Mouse (Mus musculus) heart, postnatal 0 days (tissue): ENCODE measurements at regions not wholly inside any gene's neighbourhood (a gene's known extent, or its start where the extent isn't known, plus 50 kb on each side); places are given as distances from the start of the nearest gene placed in this dataset.
A peak's percentile ranks its signal among the peaks of the same experiment; 100 is the strongest.

ENCODE experiments used
- ATAC-seq: fragments of 200-750 bp; cut with Nextera tagmentation; 2 replicates; pipeline ENCODE4 v1.8.0; 2017; ENCODE audit warnings: low read depth, moderate number of reproducible peaks, moderate library complexity; ENCODE audit not compliant: insufficient read depth
- DNase-seq: peaks from one replicate; pipeline ENCODE4 v3.0.0-alpha.2; 2016; ENCODE audit warnings: low spot score
- H3K27ac ChIP-seq: fragments of 300-500 bp; sonication (generic); 2 replicates; pipeline ENCODE4 v1.5.1; 2014; ENCODE audit warnings: low read depth, mild to moderate bottlenecking
- H3K27me3 ChIP-seq: fragments of 300-500 bp; sonication (generic); 2 replicates; pipeline ENCODE4 v1.6.1; 2014; ENCODE audit warnings: low read length, mixed read lengths; ENCODE audit not compliant: control insufficient read depth, insufficient read depth
- H3K36me3 ChIP-seq: fragments of 300-500 bp; sonication (generic); replicated peaks from 2 replicates; pipeline ENCODE4 v1.6.1; 2014; ENCODE audit warnings: low read length, mixed read lengths; ENCODE audit not compliant: control insufficient read depth, insufficient read depth
- H3K4me1 ChIP-seq: fragments of 300-500 bp; sonication (generic); 2 replicates; pipeline ENCODE4 v1.6.1; 2014; ENCODE audit warnings: antibody characterized with exemption; ENCODE audit not compliant: control insufficient read depth, insufficient read depth
- H3K4me2 ChIP-seq: fragments of 300-500 bp; sonication (generic); 2 replicates; pipeline ENCODE4 v1.6.1; 2014; ENCODE audit warnings: low read depth, mild to moderate bottlenecking, low read length, moderate library complexity
- H3K4me3 ChIP-seq: fragments of 300-500 bp; sonication (generic); 2 replicates; pipeline ENCODE4 v1.5.1; 2014; ENCODE audit warnings: low read depth, low read length
- H3K9ac ChIP-seq: fragments of 300-500 bp; sonication (generic); replicated peaks from 2 replicates; pipeline ENCODE4 v1.6.1; 2014; ENCODE audit warnings: low read depth, low read length, mixed read lengths
- H3K9me3 ChIP-seq: fragments of 300-500 bp; sonication (generic); replicated peaks from 2 replicates; pipeline ENCODE4 v1.6.1; 2016; ENCODE audit warnings: low read length; ENCODE audit not compliant: control insufficient read depth
- CTCF ChIP-seq: IDR thresholded peaks from 2 replicates; pipeline ENCODE4 v1.5.1; 2016; ENCODE audit warnings: antibody characterized with exemption, control low read depth, low read depth
- EP300 ChIP-seq: IDR thresholded peaks from 2 replicates; pipeline ENCODE4 v1.6.1; 2016; ENCODE audit warnings: antibody characterized with exemption, low read depth
- WGBS: fragments of 180-500 bp; shearing (Covaris S2); extraction: QIAGEN DNeasy Blood & Tissue Kit; methylation state at CpG from one replicate; pipeline ENCODE4 v1.1.7; 2014; 5-methylcytosine and 5-hydroxymethylcytosine counted together

DNA sequence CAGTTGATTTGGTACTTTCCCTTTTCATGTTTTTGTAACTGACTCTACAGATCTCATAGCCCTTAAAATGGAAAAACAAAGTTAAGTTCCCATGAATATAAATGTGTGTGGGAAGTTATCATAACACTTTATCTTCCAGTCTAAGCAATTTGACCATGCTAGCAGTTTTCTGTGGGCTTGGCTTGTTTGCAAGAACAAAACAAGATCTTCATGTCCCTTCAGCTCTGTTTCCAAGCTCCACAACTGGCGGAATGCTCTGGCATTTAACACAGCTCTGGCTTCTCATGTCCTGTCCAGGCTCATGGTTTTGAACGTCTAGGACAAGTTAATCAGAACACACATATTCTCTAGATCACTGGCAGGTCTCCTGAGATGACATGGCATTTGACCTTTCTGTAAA is 1411.1 kb upstream of the Flrt2 start:
- TF ChIP-seq CTCF = no peak
- no peak for TF ChIP-seq EP300
- ATAC-seq = no peak
- no peaks in the 10 kb centered on the region for H3K36me3 ChIP-seq

DNA sequence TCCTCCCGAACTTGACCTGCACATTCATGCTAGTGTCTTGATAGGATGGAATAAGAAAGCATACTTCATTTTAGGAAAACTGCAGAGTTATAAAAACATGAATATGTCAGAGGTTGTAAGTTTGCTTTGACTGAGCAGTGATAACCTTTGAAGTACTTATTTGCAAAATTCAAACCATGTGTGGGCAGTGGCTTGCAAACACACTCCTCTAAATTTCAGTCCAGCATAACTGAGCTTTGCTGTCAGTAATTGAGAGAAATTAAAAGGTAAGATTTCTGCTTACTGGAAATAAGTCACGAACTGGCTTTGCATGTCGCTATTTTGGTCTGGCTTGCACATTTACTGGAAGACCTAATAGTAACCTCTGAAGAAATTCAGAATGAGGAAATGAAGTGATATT is 1409.1 kb upstream of the Flrt2 start:
- no peak overlapping the region for H3K4me3 ChIP-seq
- H3K27me3 ChIP-seq = no peaks in the 10 kb centered on the region
- no peaks in the 10 kb centered on the region for H3K9me3 ChIP-seq
- no peak for ATAC-seq
- no peak for TF ChIP-seq EP300
- TF ChIP-seq CTCF = no peak
- no peak overlapping the region for H3K4me2 ChIP-seq
- no peaks in the 10 kb centered on the region for H3K4me1 ChIP-seq
- no peak overlapping the region for H3K9ac ChIP-seq
- DNase-seq = no peak
- 73% methylated on average over 3 of the region's 3 CpGs for WGBS
- H3K27ac ChIP-seq = no peak overlapping the region
- no peaks in the 10 kb centered on the region for H3K36me3 ChIP-seq

More for the DNA sequence above, 1411.1 kb upstream of the Flrt2 start:
- Histone ChIP-seq H3K4me3 (no peak overlapping the region), H3K9me3 (no peaks in the 10 kb centered on the region), H3K27me3 (no peaks in the 10 kb centered on the region), H3K27ac (no peak overlapping the region), H3K9ac (no peak overlapping the region), H3K4me1 (no peaks in the 10 kb centered on the region), H3K4me2 (no peak overlapping the region)
- WGBS = 33% methylated on average over 2 of the region's 2 CpGs
- DNase-seq = no peak

DNA sequence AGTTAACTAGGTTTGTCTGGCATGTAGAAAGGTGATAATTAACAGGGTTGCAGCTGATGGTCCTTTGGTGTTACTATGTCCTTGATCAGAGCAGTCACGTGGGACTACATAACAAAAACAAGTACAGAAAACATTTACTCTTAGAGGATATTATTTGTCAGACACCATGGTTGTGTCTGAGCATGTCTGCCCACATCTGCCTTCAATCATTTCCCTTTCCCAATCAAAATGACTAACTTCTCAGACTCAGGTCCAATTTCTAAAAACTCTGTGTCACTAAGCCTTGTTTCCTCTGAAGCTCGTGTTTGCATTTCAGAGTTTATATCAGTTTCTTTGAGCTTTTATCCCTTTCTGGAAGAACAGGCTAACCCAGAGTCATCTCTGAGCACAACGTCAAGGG is 1408.5 kb upstream of the Flrt2 start:
- H3K9ac ChIP-seq = no peak overlapping the region
- DNase-seq (no peak), ATAC-seq (no peak)
- H3K4me2 ChIP-seq = no peak overlapping the region
- no peak overlapping the region for H3K27ac ChIP-seq
- H3K9me3 ChIP-seq = no peaks in the 10 kb centered on the region
- H3K4me1 ChIP-seq = no peaks in the 10 kb centered on the region
- no peaks in the 10 kb centered on the region for H3K27me3 ChIP-seq
- no peaks in the 10 kb centered on the region for H3K36me3 ChIP-seq
- no peak for TF ChIP-seq EP300
- no peak for TF ChIP-seq CTCF
- H3K4me3 ChIP-seq = no peak overlapping the region
- 68% methylated on average over 3 of the region's 3 CpGs for WGBS

DNA sequence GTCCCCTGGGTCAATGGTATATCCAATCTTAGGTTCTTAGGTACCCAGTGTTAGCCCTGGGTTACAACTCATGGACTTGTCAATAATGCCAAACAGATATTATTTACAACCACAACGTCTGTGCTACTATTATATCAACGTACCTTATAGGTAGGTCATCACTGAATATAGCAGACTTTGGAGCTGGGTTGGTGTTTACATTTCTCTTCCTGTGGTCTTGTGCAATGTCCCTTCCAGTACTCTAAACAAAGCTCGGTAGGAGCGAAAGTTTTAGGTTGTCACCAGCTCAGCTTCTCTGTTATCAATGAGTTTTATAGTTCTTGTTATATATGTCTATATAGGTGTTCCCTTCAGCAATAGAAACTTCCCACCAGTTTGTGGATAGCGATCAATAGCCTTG is 1394.2 kb upstream of the Flrt2 start:
- Histone ChIP-seq H3K4me2 (no peak overlapping the region), H3K36me3 (no peaks in the 10 kb centered on the region), H3K9me3 (no peaks in the 10 kb centered on the region), H3K4me3 (no peak overlapping the region), H3K27me3 (no peaks in the 10 kb centered on the region), H3K9ac (no peak overlapping the region), H3K27ac (no peak overlapping the region), H3K4me1 (no peaks in the 10 kb centered on the region)
- WGBS = 87% methylated on average over 5 of the region's 5 CpGs
- ATAC-seq (no peak), DNase-seq (no peak)
- TF ChIP-seq CTCF = no peak
- TF ChIP-seq EP300 = no peak

DNA sequence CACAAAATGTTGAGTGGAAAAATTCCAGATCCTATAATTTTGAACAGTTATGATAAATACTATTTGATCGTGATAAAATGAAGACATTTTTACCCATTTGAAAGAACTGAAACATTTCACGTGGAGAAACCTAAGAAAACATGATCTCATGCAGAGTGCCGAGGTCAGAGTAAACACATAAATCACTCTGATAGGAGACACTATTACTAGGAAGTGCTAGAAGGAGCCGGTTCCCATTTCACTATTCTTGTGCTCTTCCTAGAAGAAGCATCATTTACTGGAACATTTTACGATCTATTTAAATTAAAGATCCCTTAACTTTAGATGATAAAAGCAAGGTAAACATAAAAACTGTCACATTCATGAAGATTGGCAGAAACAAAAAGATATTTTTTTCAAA is 1359.7 kb upstream of the Flrt2 start:
- H3K27ac ChIP-seq = no peak overlapping the region
- no peak for TF ChIP-seq EP300
- H3K9me3 ChIP-seq = no peaks in the 10 kb centered on the region
- H3K27me3 ChIP-seq = no peaks in the 10 kb centered on the region
- no peaks in the 10 kb centered on the region for H3K4me1 ChIP-seq
- no peak overlapping the region for H3K4me2 ChIP-seq
- DNase-seq (no peak), ATAC-seq (no peak)
- no peak overlapping the region for H3K4me3 ChIP-seq
- no peaks in the 10 kb centered on the region for H3K36me3 ChIP-seq
- H3K9ac ChIP-seq = no peak overlapping the region
- WGBS = 64% methylated on average over 5 of the region's 5 CpGs

DNA sequence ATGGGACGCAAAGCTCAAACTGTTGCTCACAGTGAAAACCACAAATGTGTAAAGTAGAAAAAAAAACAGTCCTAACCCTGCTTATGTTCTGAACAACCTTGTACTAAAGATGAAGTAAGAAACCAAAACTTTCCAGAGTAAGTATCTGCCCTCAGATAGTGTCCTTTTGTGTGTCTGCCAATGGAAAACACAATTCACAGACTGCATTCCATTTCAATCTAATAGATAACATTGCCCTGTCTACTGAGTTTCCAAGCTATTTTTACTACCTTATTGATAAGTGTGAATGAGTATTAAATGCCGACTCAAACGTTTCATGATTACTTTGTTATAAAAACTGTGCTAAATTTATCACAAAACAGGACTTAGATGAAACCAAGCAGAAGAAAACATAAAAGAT is 1357.4 kb upstream of the Flrt2 start:
- no peak for DNase-seq
- no peak for ATAC-seq
- Histone ChIP-seq H3K4me1 (no peaks in the 10 kb centered on the region), H3K9ac (no peak overlapping the region), H3K27me3 (no peaks in the 10 kb centered on the region), H3K4me3 (no peak overlapping the region), H3K36me3 (no peaks in the 10 kb centered on the region), H3K4me2 (no peak overlapping the region), H3K27ac (peak overlapping the region; percentile 46; the same call in 1 of the 2 replicates), H3K9me3 (no peaks in the 10 kb centered on the region)
- no peak for TF ChIP-seq CTCF
- no peak for TF ChIP-seq EP300
- WGBS = 14% methylated on average over 3 of the region's 3 CpGs
